Mouse (Mus musculus) embryonic fibroblast, embryonic 13.5 days (primary cell): ENCODE data around the gene Tmem210. TPM values are rescaled to one million over a fixed set of nuclear protein-coding genes. Genes with fewer than 3 reads are reported as not detected.

Source experiments
- H3K27ac ChIP-seq: 2 replicates; pipeline ENCODE4 v1.5.1; 2012; ENCODE audit warnings: low read length, control low read depth, inconsistent platforms; ENCODE audit not compliant: insufficient read depth
- H3K4me1 ChIP-seq: 2 replicates; pipeline ENCODE4 v1.6.1; 2011; ENCODE audit warnings: low read length; ENCODE audit not compliant: control insufficient read depth, insufficient read depth
- H3K4me3 ChIP-seq: 2 replicates; pipeline ENCODE4 v1.5.1; 2011; ENCODE audit warnings: mild to moderate bottlenecking, control low read depth, low read length; ENCODE audit not compliant: insufficient read depth
- CTCF ChIP-seq: IDR thresholded peaks from 2 replicates; pipeline ENCODE4 v1.5.1; 2011; ENCODE audit warnings: mild to moderate bottlenecking, control low read depth, low read length, moderate library complexity, borderline replicate concordance; ENCODE audit not compliant: insufficient read depth
- POLR2A ChIP-seq: IDR thresholded peaks from 2 replicates; pipeline ENCODE4 v1.6.1; 2011; ENCODE audit warnings: low read depth, mild to moderate bottlenecking, control low read depth, low read length, moderate library complexity
- polyA plus RNA-seq: library from polyadenylated mRNA; stranded (reverse); fragments of >200 nt; gene quantifications from 2 replicates; pipeline ENCODE4 v1.2.4, GENCODE M21; 2011; ENCODE audit warnings: low read depth; ENCODE audit not compliant: missing spikeins, insufficient read length

Tmem210 gene
- polyA plus RNA-seq, 1 experiment = not detected

GRCm38 (mm10) chr2:25278928-25279882 lies 8.7 kb upstream of the Tmem210 start:
- no peak for TF ChIP-seq POLR2A
- peak; percentile 48; the same call in 1 of the 2 replicates for TF ChIP-seq CTCF
- no peak overlapping the region for H3K4me3 ChIP-seq
- H3K27ac ChIP-seq = no peak overlapping the region
- 0 out of 2 replicates have a peak, but pooled peaks cover 2% of the 10 kb centered on the region for H3K4me1 ChIP-seq

GRCm38 (mm10) chr2:25285551-25285950 lies 2.4 kb upstream of the Tmem210 start:
- Histone ChIP-seq H3K4me3 (no peak overlapping the region), H3K27ac (no peak overlapping the region), H3K4me1 (no peaks in the 10 kb centered on the region)
- TF ChIP-seq POLR2A (no peak), CTCF (no peak)

GRCm38 (mm10) chr2:25286314-25286713 lies 1.6 kb upstream of the Tmem210 start:
- H3K4me3 ChIP-seq = no peak overlapping the region
- no peaks in the 10 kb centered on the region for H3K4me1 ChIP-seq
- H3K27ac ChIP-seq = no peak overlapping the region
- no peak for TF ChIP-seq POLR2A
- no peak for TF ChIP-seq CTCF

DNA sequence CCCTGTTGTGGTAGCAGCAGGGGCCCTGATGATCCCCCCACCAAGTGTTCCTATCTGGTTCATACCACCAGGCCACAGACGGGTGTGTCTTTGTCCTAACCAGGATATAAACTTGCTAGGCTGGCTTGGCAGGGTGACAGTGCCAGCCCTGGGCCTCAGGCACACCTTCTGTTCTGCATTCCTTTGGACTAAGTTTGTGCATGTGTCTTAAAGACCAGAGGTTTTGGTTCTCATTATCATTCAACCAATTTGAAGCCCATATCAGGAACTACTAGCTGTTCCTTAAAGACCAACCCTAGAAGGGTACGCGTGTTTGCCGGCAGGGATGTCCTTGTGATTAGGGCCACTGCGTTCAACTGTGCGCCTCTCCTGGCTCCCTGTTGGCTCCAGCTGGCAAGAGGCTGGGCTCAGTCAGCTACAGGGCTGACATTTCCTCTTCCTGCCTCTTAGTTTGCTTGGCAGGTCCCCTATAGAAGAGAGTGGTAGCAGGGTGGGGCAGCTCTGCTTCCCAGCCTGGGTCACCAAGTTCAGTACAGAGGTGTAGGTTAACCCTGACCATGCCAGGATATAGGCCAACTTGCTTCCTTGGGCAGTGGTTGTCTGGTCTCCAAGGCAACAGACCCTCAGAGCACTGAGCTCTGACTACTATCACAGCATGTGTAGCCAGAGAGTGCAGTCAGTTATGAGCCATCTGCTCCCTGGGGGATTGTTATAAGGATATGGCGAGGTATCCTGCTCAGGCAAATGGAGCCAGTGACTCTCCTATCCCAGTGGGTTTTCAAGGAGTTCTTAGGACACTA lies 908 bp upstream of the Tmem210 start:
- Histone ChIP-seq H3K4me3 (no peak overlapping the region), H3K27ac (no peak overlapping the region), H3K4me1 (no peaks in the 10 kb centered on the region)
- TF ChIP-seq CTCF = no peak
- TF ChIP-seq POLR2A = no peak

DNA sequence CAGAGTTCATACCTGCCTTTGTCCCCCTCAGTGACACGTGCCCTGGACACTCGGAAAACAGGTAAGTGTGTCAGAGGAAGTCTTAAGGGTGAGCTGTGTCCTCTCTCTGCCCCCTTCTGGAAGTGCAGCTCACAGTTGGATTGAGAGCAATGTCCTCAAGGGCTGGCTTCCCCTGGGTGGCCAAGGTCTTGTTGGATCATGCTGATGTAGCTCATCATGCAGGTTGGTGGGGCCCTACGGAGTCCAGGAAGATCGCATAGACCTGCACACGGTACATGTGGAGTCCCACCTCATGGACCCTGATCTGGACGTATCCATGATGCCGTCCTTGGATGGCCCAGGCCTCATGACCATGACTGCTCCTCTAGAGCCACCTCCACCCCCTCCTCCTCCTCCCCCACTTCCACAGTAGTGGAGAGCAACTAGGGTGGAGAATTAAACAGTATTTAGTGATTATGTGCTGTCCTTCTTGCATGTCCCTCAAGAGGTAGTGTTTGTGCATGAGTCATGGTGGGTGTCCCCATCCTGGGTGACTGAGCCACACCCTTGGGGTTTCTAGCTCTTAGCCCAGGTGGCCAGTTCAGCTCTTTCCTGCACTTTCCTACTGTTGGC lies 895 bp downstream of the Tmem210 start:
- H3K27ac ChIP-seq = no peak overlapping the region
- no peak for TF ChIP-seq POLR2A
- no peak for TF ChIP-seq CTCF
- no peak overlapping the region for H3K4me3 ChIP-seq
- no peaks in the 10 kb centered on the region for H3K4me1 ChIP-seq

GRCm38 (mm10) chr2:25289651-25290050 lies 1.7 kb downstream of the Tmem210 start, which contains the start of gene Lrrc26:
Lrrc26 (plus strand) TSS chr2:25289915.
- H3K4me1 ChIP-seq = no peaks in the 10 kb centered on the region
- no peak within 1 kb of the TSS for H3K4me3 ChIP-seq
- TF ChIP-seq CTCF (no peak), POLR2A (no peak)

GRCm38 (mm10) chr2:25290101-25290815 lies 2.3 kb downstream of the Tmem210 start:
- no peak for TF ChIP-seq CTCF
- TF ChIP-seq POLR2A = no peak
- Histone ChIP-seq H3K4me3 (no peak overlapping the region), H3K27ac (no peak overlapping the region), H3K4me1 (no peaks in the 10 kb centered on the region)

More at GRCm38 (mm10) chr2:25289651-25290050, 1.7 kb downstream of the Tmem210 start, which contains the start of gene Lrrc26:
- no peak within 1 kb of the TSS for H3K27ac ChIP-seq

- no peak for TF ChIP-seq POLR2A
- Histone ChIP-seq H3K4me1 (no peaks in the 10 kb centered on the region), H3K27ac (no peak overlapping the region), H3K4me3 (no peak overlapping the region)
These were observed 2.8 kb downstream of the Tmem210 start for GRCm38 (mm10) chr2:25290816-25291130.

- no peak overlapping the region for H3K4me3 ChIP-seq
- no peak for TF ChIP-seq CTCF
- no peak for TF ChIP-seq POLR2A
- H3K4me1 ChIP-seq = no peaks in the 10 kb centered on the region
- H3K27ac ChIP-seq = no peak overlapping the region
These were observed 3.5 kb downstream of the Tmem210 start for GRCm38 (mm10) chr2:25291184-25292053.
